Mouse (Mus musculus) thymus, postnatal 0 days (tissue): ENCODE results near the gene Pfn3. TPM values are rescaled to one million over a fixed set of nuclear protein-coding genes. Genes with fewer than 3 reads are reported as not detected.
A peak's percentile ranks its signal among the peaks of the same experiment; 100 is the strongest.

Experiments used
- DNase-seq: peaks from one replicate; pipeline ENCODE4 v3.0.0-alpha.2; 2015; ENCODE audit warnings: low spot score
- polyA plus RNA-seq: library from polyadenylated mRNA; unstranded; fragments of >200 nt; fragmentation: Nextera tagmentation; extraction: Ambion mirVana; gene quantifications from 2 replicates; pipeline ENCODE4 v1.2.1, GENCODE M21; 2015

The Pfn3 gene
- polyA plus RNA-seq, 1 experiment from 2014 or later: not detected

GRCm38 (mm10) chr13:55431889-55432685, 17.1 kb upstream of the Pfn3 start:
- peak; percentile 88 for DNase-seq

- no peak for DNase-seq
Observed at GRCm38 (mm10) chr13:55430566-55430965, 15.5 kb upstream of the Pfn3 start.

- no peak for DNase-seq
Observed at GRCm38 (mm10) chr13:55429226-55429888, 14.3 kb upstream of the Pfn3 start.

- DNase-seq: no peak
Observed at GRCm38 (mm10) chr13:55426613-55427012, 11.6 kb upstream of the Pfn3 start, which contains the start of gene F12. Gene F12 (minus strand): TSS chr13:55426793.

- DNase-seq: peak; percentile 84
Observed at GRCm38 (mm10) chr13:55420933-55421800, 6.1 kb upstream of the Pfn3 start.

GRCm38 (mm10) chr13:55420018-55420932, 5.2 kb upstream of the Pfn3 start:
- no peak for DNase-seq

GRCm38 (mm10) chr13:55419142-55419541, 4.1 kb upstream of the Pfn3 start:
- DNase-seq: no peak

GRCm38 (mm10) chr13:55418004-55418403, 3.0 kb upstream of the Pfn3 start:
- DNase-seq: peak; percentile 86

- DNase-seq: no peak
Observed at GRCm38 (mm10) chr13:55413333-55413732, 1.7 kb downstream of the Pfn3 start.

GRCm38 (mm10) chr13:55412643-55413307, 2.3 kb downstream of the Pfn3 start:
- no peak for DNase-seq

- no peak for DNase-seq
Observed at GRCm38 (mm10) chr13:55411826-55412225, 3.2 kb downstream of the Pfn3 start.

GRCm38 (mm10) chr13:55408546-55409120, 6.4 kb downstream of the Pfn3 start:
- DNase-seq: no peak

- DNase-seq: no peak
Observed at GRCm38 (mm10) chr13:55407341-55407740, 7.7 kb downstream of the Pfn3 start.

- DNase-seq: no peak
Observed at GRCm38 (mm10) chr13:55405783-55406390, 9.1 kb downstream of the Pfn3 start.

- peak; percentile 96 for DNase-seq
Observed at GRCm38 (mm10) chr13:55404853-55405782, 9.9 kb downstream of the Pfn3 start.

GRCm38 (mm10) chr13:55403935-55404852, 10.8 kb downstream of the Pfn3 start:
- DNase-seq: no peak

GRCm38 (mm10) chr13:55403266-55403665, 11.8 kb downstream of the Pfn3 start:
- no peak for DNase-seq
